Mouse (Mus musculus): Measurements from ENCODE around the gene Rtf2. TPM values are rescaled to one million over a fixed set of nuclear protein-coding genes. Genes with fewer than 3 reads are reported as not detected.

The Rtf2 gene
- total RNA-seq, 2 experiments from 2014 or later: 49.3 to 209 TPM

GRCm38 (mm10) chr2:172433746-172434145 is 6.6 kb upstream of the Rtf2 start:
- peak; percentile 67 for ATAC-seq (ENCODE audit: poor library complexity, severe bottlenecking)

- ATAC-seq (ENCODE audit: poor library complexity, severe bottlenecking): peak; percentile 47
These were observed 2.9 kb upstream of the Rtf2 start for GRCm38 (mm10) chr2:172437371-172437952.

- ATAC-seq (ENCODE audit: poor library complexity, severe bottlenecking): no peak
These were observed 267 bp downstream of the Rtf2 start for GRCm38 (mm10) chr2:172440640-172441005.

GRCm38 (mm10) chr2:172441176-172441575 is 820 bp downstream of the Rtf2 start:
- 0 out of 2 replicates have a peak, but pooled peaks have one; percentile 2 for ATAC-seq (ENCODE audit: poor library complexity, severe bottlenecking)

- no peak for ATAC-seq (ENCODE audit: poor library complexity, severe bottlenecking)
These were observed 5.3 kb downstream of the Rtf2 start for GRCm38 (mm10) chr2:172445617-172446016.

- peak; percentile 69 for ATAC-seq (ENCODE audit: poor library complexity, severe bottlenecking)
These were observed 7.0 kb downstream of the Rtf2 start for GRCm38 (mm10) chr2:172447317-172447716.

GRCm38 (mm10) chr2:172448329-172448728 is 8.0 kb downstream of the Rtf2 start:
- no peak for ATAC-seq (ENCODE audit: poor library complexity, severe bottlenecking)

GRCm38 (mm10) chr2:172450640-172451039 is 10.3 kb downstream of the Rtf2 start:
- ATAC-seq (ENCODE audit: poor library complexity, severe bottlenecking): no peak

GRCm38 (mm10) chr2:172452031-172452430 is 11.7 kb downstream of the Rtf2 start:
- no peak for ATAC-seq (ENCODE audit: poor library complexity, severe bottlenecking)

- ATAC-seq (ENCODE audit: poor library complexity, severe bottlenecking): no peak
These were observed 12.1 kb downstream of the Rtf2 start for GRCm38 (mm10) chr2:172452458-172452857.

GRCm38 (mm10) chr2:172458496-172458895 is 18.1 kb downstream of the Rtf2 start, which contains the start of gene Gcnt7:
Gene Gcnt7, minus strand, starts transcription at chr2:172458596.
- no peak for ATAC-seq (ENCODE audit: poor library complexity, severe bottlenecking)

- no peak for ATAC-seq (ENCODE audit: poor library complexity, severe bottlenecking)
These were observed 20.3 kb downstream of the Rtf2 start for GRCm38 (mm10) chr2:172460647-172461046.

GRCm38 (mm10) chr2:172462813-172463212 is 22.5 kb downstream of the Rtf2 start:
- ATAC-seq (ENCODE audit: poor library complexity, severe bottlenecking): no peak

- ATAC-seq (ENCODE audit: poor library complexity, severe bottlenecking): no peak
These were observed 26.2 kb downstream of the Rtf2 start for GRCm38 (mm10) chr2:172466427-172467132.

- no peak for ATAC-seq (ENCODE audit: poor library complexity, severe bottlenecking)
These were observed 26.9 kb downstream of the Rtf2 start for GRCm38 (mm10) chr2:172467206-172467605.

- ATAC-seq (ENCODE audit: poor library complexity, severe bottlenecking): no peak
These were observed 28.0 kb downstream of the Rtf2 start for GRCm38 (mm10) chr2:172468346-172468819.

- ATAC-seq (ENCODE audit: poor library complexity, severe bottlenecking): no peak
These were observed 32.0 kb downstream of the Rtf2 start, which contains the start of gene Fam209 for GRCm38 (mm10) chr2:172472318-172472717. Gene Fam209, plus strand, starts transcription at chr2:172472520.

- ATAC-seq (ENCODE audit: poor library complexity, severe bottlenecking): no peak
These were observed 33.2 kb downstream of the Rtf2 start for GRCm38 (mm10) chr2:172473591-172473990.

GRCm38 (mm10) chr2:172474970-172475369 is 34.6 kb downstream of the Rtf2 start:
- peak; percentile 38; the same call in 1 of the 2 replicates for ATAC-seq (ENCODE audit: poor library complexity, severe bottlenecking)

- no peak for ATAC-seq (ENCODE audit: poor library complexity, severe bottlenecking)
These were observed 36.4 kb downstream of the Rtf2 start for GRCm38 (mm10) chr2:172476707-172477260.

- ATAC-seq (ENCODE audit: poor library complexity, severe bottlenecking): no peak
These were observed 37.0 kb downstream of the Rtf2 start for GRCm38 (mm10) chr2:172477350-172477749.

GRCm38 (mm10) chr2:172477860-172478259 is 37.5 kb downstream of the Rtf2 start:
- peak; percentile 68 for ATAC-seq (ENCODE audit: poor library complexity, severe bottlenecking)
